Mouse (Mus musculus) midbrain, postnatal 0 days (tissue): ENCODE results near the gene Ptprn2. TPM values are rescaled to one million over a fixed set of nuclear protein-coding genes. Genes with fewer than 3 reads are reported as not detected.

ENCODE experiments used
- ATAC-seq: fragments of 200-750 bp; cut with Nextera tagmentation; 2 replicates; pipeline ENCODE4 v1.8.0; 2017; ENCODE audit warnings: moderate number of reproducible peaks, mild to moderate bottlenecking, moderate TSS enrichment, moderate library complexity; ENCODE audit not compliant: low FRiP score
- DNase-seq: peaks from one replicate; pipeline ENCODE4 v3.0.0-alpha.2; 2015; ENCODE audit warnings: low spot score
- H3K27ac ChIP-seq: fragments of 300-500 bp; sonication (generic); 2 replicates; pipeline ENCODE4 v1.5.1; 2014; ENCODE audit warnings: low read depth, mild to moderate bottlenecking, low read length, mixed read lengths
- H3K27me3 ChIP-seq: fragments of 300-500 bp; sonication (generic); 2 replicates; pipeline ENCODE4 v1.6.1; 2014; ENCODE audit warnings: low read length, control low read depth, mixed read lengths; ENCODE audit not compliant: insufficient read depth
- H3K36me3 ChIP-seq: fragments of 300-500 bp; sonication (generic); 2 replicates; pipeline ENCODE4 v1.6.1; 2014; ENCODE audit warnings: low read length, control low read depth, mixed read lengths; ENCODE audit not compliant: insufficient read depth
- H3K4me1 ChIP-seq: fragments of 300-500 bp; sonication (generic); 2 replicates; pipeline ENCODE4 v1.6.1; 2014; ENCODE audit warnings: mild to moderate bottlenecking, control low read depth, antibody characterized with exemption, low read length, mixed read lengths; ENCODE audit not compliant: insufficient read depth
- H3K4me2 ChIP-seq: fragments of 300-500 bp; sonication (generic); 2 replicates; pipeline ENCODE4 v1.6.1; 2014; ENCODE audit warnings: low read depth, mild to moderate bottlenecking, low read length, mixed read lengths; ENCODE audit not compliant: poor library complexity, severe bottlenecking
- H3K4me3 ChIP-seq: fragments of 300-500 bp; sonication (generic); 2 replicates; pipeline ENCODE4 v1.5.1; 2014; ENCODE audit warnings: low read depth, mild to moderate bottlenecking, low read length, moderate library complexity
- H3K9ac ChIP-seq: fragments of 300-500 bp; sonication (generic); replicated peaks from 2 replicates; pipeline ENCODE4 v1.6.1; 2014; ENCODE audit warnings: mild to moderate bottlenecking, low read length, moderate library complexity, mixed read lengths; ENCODE audit not compliant: poor library complexity, severe bottlenecking
- H3K9me3 ChIP-seq: fragments of 300-500 bp; sonication (generic); 2 replicates; pipeline ENCODE4 v1.6.1; 2016; ENCODE audit warnings: low read length, control low read depth
- CTCF ChIP-seq: IDR thresholded peaks from 2 replicates; pipeline ENCODE4 v1.5.1; 2016; ENCODE audit warnings: antibody characterized with exemption, mild to moderate bottlenecking
- WGBS: fragments of 180-500 bp; shearing (Covaris S2); extraction: QIAGEN DNeasy Blood & Tissue Kit; methylation state at CpG from one replicate; pipeline ENCODE4 v1.1.7; 2014; 5-methylcytosine and 5-hydroxymethylcytosine counted together
- polyA plus RNA-seq: library from polyadenylated mRNA; unstranded; fragments of >200 nt; fragmentation: Nextera tagmentation; extraction: Ambion mirVana; gene quantifications from 2 replicates; pipeline ENCODE4 v1.2.1, GENCODE M21; 2015
- total RNA-seq: library from RNA; depleted of rRNA; stranded (reverse); fragments of >200 nt; gene quantifications from 2 replicates; pipeline ENCODE4 v1.2.3, GENCODE M21; 2014

The Ptprn2 gene
- total and polyA plus RNA-seq, 2 experiments from 2014 or later = 22.2 to 110 TPM

GRCm38 (mm10) chr12:116938158-116938854 is 452.8 kb downstream of the Ptprn2 start:
- 10% methylated on average over 3 of the region's 3 CpGs for WGBS

GRCm38 (mm10) chr12:116943883-116944282 is 458.4 kb downstream of the Ptprn2 start:
- TF ChIP-seq CTCF = 0 out of 2 replicates have a peak, but pooled peaks have one; percentile 24
- ATAC-seq = no peak

More at GRCm38 (mm10) chr12:116938158-116938854, 452.8 kb downstream of the Ptprn2 start:
- ATAC-seq = peak; percentile 80
- Histone ChIP-seq H3K27me3 (no peaks in the 10 kb centered on the region), H3K9me3 (no peaks in the 10 kb centered on the region), H3K27ac (peak overlapping the region; percentile 7; the same call in 1 of the 2 replicates), H3K36me3 (no peaks in the 10 kb centered on the region), H3K4me2 (no peak overlapping the region), H3K9ac (no peak overlapping the region), H3K4me3 (no peak overlapping the region), H3K4me1 (no peaks in the 10 kb centered on the region)
- DNase-seq = peak; percentile 85
- no peak for TF ChIP-seq CTCF

GRCm38 (mm10) chr12:116948151-116948928 is 462.8 kb downstream of the Ptprn2 start:
- Histone ChIP-seq H3K36me3 (no peaks in the 10 kb centered on the region), H3K4me3 (no peak overlapping the region), H3K4me1 (no peaks in the 10 kb centered on the region; the same call in 1 of the 2 replicates), H3K9me3 (no peaks in the 10 kb centered on the region), H3K9ac (no peak overlapping the region), H3K27ac (no peak overlapping the region), H3K27me3 (no peaks in the 10 kb centered on the region), H3K4me2 (no peak overlapping the region)
- WGBS = 70% methylated on average over 4 of the region's 4 CpGs
- DNase-seq (no peak), ATAC-seq (no peak)
- no peak for TF ChIP-seq CTCF

More at GRCm38 (mm10) chr12:116943883-116944282, 458.4 kb downstream of the Ptprn2 start:
- 82% methylated on average over 5 of the region's 5 CpGs for WGBS
- Histone ChIP-seq H3K9me3 (no peaks in the 10 kb centered on the region), H3K27ac (no peak overlapping the region), H3K27me3 (no peaks in the 10 kb centered on the region), H3K36me3 (no peaks in the 10 kb centered on the region), H3K9ac (no peak overlapping the region), H3K4me2 (no peak overlapping the region), H3K4me3 (no peak overlapping the region), H3K4me1 (no peaks in the 10 kb centered on the region; the same call in 1 of the 2 replicates)
- DNase-seq = peak; percentile 69

GRCm38 (mm10) chr12:116949726-116950125 is 464.2 kb downstream of the Ptprn2 start:
- no peak for DNase-seq
- H3K9me3 ChIP-seq = no peaks in the 10 kb centered on the region
- no peak for TF ChIP-seq CTCF
- H3K9ac ChIP-seq = no peak overlapping the region
- WGBS = 84% methylated on average over 3 of the region's 3 CpGs
- H3K4me1 ChIP-seq = no peaks in the 10 kb centered on the region; the same call in 1 of the 2 replicates
- no peaks in the 10 kb centered on the region for H3K27me3 ChIP-seq
- H3K4me3 ChIP-seq = no peak overlapping the region
- no peaks in the 10 kb centered on the region for H3K36me3 ChIP-seq
- no peak for ATAC-seq
- H3K27ac ChIP-seq = no peak overlapping the region
- no peak overlapping the region for H3K4me2 ChIP-seq

- TF ChIP-seq CTCF = peak; percentile 58
- DNase-seq (peak; percentile 46), ATAC-seq (peak; percentile 84)
- peak overlapping the region; percentile 27 for H3K27ac ChIP-seq
- H3K36me3 ChIP-seq = no peaks in the 10 kb centered on the region
- no peaks in the 10 kb centered on the region for H3K4me1 ChIP-seq
- WGBS = 52% methylated on average over 13 of the region's 13 CpGs
- H3K9ac ChIP-seq = no peak overlapping the region
- no peaks in the 10 kb centered on the region for H3K27me3 ChIP-seq
- H3K4me2 ChIP-seq = no peak overlapping the region
- H3K4me3 ChIP-seq = no peak overlapping the region
- H3K9me3 ChIP-seq = no peaks in the 10 kb centered on the region
These were observed 467.1 kb downstream of the Ptprn2 start for GRCm38 (mm10) chr12:116952452-116953205.
